Mouse (Mus musculus) bone marrow macrophage, adult 2 months (primary cell): Measurements from ENCODE around the gene Ubap2. TPM values are rescaled to one million over a fixed set of nuclear protein-coding genes. Genes with fewer than 3 reads are reported as not detected.
A peak's percentile ranks its signal among the peaks of the same experiment; 100 is the strongest.

Experiments used
- H3K27ac ChIP-seq: 2 replicates; pipeline ENCODE4 v1.5.1; 2012; ENCODE audit warnings: low read depth, low read length; ENCODE audit not compliant: insufficient read depth
- H3K4me1 ChIP-seq: 2 replicates; pipeline ENCODE4 v1.6.1; 2012; ENCODE audit warnings: low read length; ENCODE audit not compliant: control insufficient read depth, insufficient read depth
- H3K4me3 ChIP-seq: 2 replicates; pipeline ENCODE4 v1.5.1; 2012; ENCODE audit warnings: mild to moderate bottlenecking, low read length, moderate library complexity; ENCODE audit not compliant: insufficient read depth
- CTCF ChIP-seq: IDR thresholded peaks from 2 replicates; pipeline ENCODE4 v1.5.1; 2012; ENCODE audit warnings: low read depth, mild to moderate bottlenecking, low read length, moderate library complexity
- POLR2A ChIP-seq: IDR thresholded peaks from 2 replicates; pipeline ENCODE4 v1.6.1; 2012; ENCODE audit warnings: mild to moderate bottlenecking, low read depth, low read length, borderline replicate concordance
- polyA plus RNA-seq: library from polyadenylated mRNA; stranded (reverse); fragments of >200 nt; gene quantifications from 2 replicates; pipeline ENCODE4 v1.2.4, GENCODE M21; 2012; ENCODE audit not compliant: missing spikeins, insufficient read depth, insufficient read length

Ubap2 gene
- 30.6 and 37.2 TPM in 2 replicates for polyA plus RNA-seq

DNA sequence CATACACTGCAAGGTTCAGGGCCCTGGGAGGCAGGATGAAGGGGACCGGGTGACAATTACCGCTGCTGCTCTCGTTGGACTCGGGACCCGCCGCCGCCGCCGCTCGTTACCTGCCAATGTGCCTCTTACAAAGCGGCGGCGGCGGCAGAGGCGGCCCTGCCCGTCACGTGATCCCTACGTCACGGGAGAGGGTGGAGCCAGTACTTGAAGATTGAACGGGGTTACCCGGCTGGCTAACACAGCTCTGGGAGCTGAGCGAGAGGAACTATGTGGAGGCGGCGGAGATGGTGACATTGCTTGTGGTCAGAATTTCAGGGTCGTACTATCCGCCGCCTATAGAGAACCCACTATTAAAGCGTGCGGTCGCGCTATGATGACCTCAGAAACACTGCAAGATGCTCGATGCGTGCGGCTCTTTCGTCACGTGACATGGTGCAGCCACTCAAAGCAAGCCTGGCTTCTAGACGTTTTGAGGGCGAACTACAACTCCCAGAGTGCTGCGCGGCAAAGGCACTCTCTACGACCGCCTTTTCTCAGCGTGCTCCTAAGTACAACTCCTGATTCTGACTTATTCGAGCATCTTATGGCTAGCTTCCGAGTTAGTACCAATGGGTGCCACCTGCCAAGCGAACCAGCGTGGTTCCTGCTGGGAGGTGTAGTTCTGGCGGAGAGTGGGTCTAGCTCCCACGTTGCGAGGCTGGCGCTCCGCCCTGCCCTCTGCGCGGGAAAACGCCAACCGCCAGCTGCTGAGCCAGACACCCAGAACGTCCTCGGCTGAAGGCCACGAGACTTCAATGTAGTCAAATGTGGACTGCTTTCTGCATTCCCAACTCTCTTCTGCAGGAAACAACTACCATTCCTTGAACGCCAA, at the start of gene Ubap2:
Ubap2 (minus strand) TSS at position 165 of the 871 bp plus-strand sequence.
- Histone ChIP-seq H3K4me1 (peaks cover 19% of the 10 kb centered on the region), H3K4me3 (peak within 1 kb of the TSS; percentile 67), H3K27ac (peak within 1 kb of the TSS; percentile 75)
- no peak for TF ChIP-seq CTCF
- no peak for TF ChIP-seq POLR2A

DNA sequence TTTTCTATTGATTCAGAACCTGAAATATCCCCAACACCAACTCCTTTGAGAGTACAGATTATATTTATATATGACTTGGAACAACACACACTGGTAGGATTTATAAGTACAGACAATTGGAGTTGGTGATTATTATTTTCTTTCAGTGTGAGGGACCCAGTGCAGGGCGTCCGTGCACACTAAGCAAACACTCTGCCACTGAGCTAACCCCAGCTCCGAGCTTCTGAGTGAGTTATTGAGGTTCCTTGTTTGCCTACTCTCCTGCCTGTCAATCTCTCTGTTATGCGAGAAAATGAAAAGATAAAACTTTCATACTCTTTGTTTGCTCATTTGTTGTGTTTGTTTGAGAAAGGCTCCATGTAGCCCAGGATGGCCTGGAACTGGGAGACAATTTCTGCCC, 46.0 kb upstream of the Ubap2 start:
- TF ChIP-seq CTCF (no peak), POLR2A (no peak)
- H3K4me3 ChIP-seq = no peak overlapping the region
- H3K4me1 ChIP-seq = peaks cover 7% of the 10 kb centered on the region
- no peak overlapping the region for H3K27ac ChIP-seq

DNA sequence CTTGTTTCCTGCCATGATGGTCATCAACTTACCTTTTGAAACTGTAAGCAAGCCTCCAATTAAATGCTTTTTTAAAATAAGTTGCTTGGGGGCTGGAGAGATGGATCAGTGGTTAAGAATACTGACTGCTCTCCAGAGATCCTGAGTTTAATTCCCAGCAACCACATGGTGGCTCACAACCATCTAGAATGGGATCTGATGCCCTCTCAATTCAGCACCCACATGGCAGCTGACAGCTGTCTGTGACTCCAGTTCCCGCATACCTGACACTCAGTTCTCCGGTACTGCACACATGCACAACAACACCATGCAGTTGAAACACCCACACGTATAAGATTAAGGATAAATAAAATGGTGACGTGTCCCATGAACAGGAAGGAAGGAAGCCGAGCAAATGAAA, 43.3 kb upstream of the Ubap2 start:
- TF ChIP-seq POLR2A (no peak), CTCF (no peak)
- no peak overlapping the region for H3K4me3 ChIP-seq
- H3K27ac ChIP-seq = no peak overlapping the region
- H3K4me1 ChIP-seq = peaks cover 15% of the 10 kb centered on the region

DNA sequence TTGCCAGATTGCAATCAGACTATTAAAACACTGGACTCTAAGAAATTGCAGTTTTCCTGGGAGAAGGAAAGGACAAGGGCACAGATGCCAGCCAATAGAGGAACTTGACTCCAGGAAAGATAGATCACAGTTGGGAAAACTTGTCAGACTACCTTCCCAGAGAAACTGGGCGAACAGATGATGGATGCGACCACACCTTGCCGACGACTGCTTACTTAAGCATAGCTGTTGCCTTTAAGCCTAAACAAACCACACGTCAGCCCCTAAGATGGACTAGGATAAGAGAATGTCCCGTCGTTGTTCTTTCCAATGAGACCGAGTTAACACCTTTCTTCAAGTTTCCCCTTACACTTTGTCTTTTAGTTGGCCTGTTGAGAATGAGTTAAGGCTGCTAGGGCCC, 40.2 kb upstream of the Ubap2 start:
- Histone ChIP-seq H3K4me1 (peaks cover 36% of the 10 kb centered on the region), H3K4me3 (peak overlapping the region; percentile 53), H3K27ac (peak overlapping the region; percentile 73)
- TF ChIP-seq CTCF (no peak), POLR2A (no peak)

DNA sequence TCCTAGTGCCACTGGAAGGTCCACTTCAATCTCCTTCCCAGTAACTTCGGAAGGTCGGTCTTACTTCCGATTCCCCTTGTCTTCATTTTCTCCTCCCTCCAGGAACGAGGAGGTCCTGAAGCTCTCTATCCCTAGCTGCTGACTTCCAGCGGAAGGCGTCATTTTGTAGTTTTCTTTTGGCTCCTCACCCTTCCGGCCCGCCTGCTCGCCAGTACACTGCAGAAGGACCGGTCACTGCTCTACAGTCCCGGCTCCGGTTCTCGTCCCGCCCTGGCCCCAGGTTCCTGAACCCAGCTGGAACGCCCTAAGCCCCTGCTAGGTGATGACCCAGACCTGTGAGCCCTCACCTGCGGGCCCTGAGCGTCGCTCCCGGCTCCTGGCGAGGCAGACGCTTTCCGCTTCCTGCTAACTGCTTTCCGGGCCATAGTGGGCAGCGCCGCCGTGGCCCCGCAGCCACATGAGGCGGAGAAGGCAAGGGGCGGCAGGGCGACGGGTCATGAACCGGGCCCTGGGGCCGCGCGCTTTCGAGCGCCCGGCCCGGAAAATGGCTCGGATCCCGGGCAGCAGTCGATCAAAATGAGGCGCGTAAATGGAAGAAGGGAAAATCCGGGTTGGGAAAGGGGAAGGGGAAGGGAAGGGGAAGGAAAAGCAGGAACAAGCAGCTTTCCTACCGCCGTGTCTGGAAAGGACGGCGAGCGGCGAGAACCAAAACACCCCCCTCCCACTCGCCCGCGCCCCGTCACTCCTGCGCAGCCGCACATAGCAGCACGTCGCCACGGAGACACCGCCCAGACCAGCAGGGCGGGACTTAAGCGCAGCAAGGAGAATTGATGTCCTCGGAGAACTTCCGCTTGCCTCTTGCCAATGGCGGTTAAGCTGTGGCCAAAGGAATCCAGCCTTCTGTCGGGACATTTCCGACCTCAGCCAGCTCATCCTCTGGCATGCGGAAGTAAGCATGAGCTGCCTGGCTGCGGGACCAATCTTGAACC, 39.5 kb upstream of the Ubap2 start, which contains the start of gene Dcaf12:
Dcaf12 (minus strand) TSS at position 749 of the 989 bp plus-strand sequence.
- Histone ChIP-seq H3K4me3 (peak within 1 kb of the TSS; percentile 93), H3K4me1 (peaks cover 36% of the 10 kb centered on the region), H3K27ac (peak within 1 kb of the TSS; percentile 95)
- TF ChIP-seq CTCF = no peak
- TF ChIP-seq POLR2A = peak; percentile 45; the same call in 1 of the 2 replicates

DNA sequence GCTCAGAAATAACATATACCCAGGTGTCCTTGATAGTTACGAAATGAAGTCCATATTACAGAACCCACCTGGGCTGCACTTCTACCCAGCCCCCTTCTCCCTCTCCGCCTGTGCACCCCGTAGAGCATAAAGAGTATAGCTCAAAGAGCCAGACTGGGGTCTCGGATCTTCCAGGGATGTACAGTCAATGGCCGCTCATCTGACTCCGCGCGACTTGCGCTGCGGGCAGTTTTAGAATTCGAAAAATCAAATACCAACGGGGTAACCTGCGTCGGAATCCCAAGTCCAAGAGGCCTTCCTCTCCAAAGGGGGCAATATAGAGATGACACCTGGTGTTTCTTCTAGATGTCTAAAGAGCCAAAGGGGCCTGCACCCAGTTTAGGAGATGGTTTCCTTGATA, 38.8 kb upstream of the Ubap2 start:
- Histone ChIP-seq H3K4me1 (peaks cover 33% of the 10 kb centered on the region), H3K4me3 (peak overlapping the region; percentile 93), H3K27ac (peak overlapping the region; percentile 95)
- TF ChIP-seq POLR2A = no peak
- no peak for TF ChIP-seq CTCF

DNA sequence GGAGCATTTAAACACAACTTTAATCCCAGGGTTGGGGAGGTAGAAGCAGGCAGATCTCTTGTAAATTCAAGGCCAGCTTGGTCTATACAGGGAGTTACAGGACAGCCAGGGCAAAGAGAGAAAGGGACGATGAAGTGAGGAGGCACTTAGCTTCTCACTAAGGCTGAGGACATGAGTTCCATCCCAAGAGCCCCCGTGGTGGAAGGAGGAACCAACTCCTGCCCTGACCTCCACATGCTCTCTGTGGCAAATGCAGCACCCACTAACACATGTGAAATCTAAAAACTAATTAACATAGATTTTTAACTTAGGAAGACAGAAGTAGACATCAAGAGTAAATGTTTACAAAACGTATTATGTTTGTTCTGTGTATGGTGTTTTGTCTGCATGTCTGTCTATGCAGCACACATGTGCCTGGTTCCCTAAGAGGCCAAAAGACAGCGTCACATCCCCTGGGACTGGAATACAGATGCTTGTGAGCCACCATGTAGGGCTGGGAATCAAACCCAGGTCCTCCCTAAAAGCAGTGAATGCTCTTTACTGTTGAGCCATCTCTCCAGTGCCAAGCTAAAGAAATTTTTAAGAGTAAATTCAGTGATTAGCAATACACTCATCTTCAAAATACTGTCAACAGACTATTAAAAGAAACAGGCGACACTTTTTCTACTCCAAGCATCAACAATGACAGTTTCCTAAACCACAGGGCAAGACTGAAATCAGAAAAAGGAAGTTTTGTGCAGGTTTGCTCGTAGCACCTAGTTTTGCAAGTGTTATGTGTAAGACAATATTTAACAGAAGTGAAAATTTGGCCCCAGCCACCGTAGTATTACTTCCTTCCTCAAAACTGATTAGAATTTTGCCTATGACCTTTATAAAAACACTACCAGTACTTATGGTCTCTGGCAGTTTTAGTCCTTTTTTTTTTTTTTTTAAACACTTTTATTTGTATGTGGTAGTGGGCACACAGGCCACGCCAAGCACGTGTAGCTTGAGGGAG, 35.9 kb upstream of the Ubap2 start:
- peaks cover 45% of the 10 kb centered on the region for H3K4me1 ChIP-seq
- TF ChIP-seq CTCF = no peak
- TF ChIP-seq POLR2A = no peak
- H3K27ac ChIP-seq = peak overlapping the region; percentile 84
- H3K4me3 ChIP-seq = peak overlapping the region; percentile 16; the same call in 1 of the 2 replicates

DNA sequence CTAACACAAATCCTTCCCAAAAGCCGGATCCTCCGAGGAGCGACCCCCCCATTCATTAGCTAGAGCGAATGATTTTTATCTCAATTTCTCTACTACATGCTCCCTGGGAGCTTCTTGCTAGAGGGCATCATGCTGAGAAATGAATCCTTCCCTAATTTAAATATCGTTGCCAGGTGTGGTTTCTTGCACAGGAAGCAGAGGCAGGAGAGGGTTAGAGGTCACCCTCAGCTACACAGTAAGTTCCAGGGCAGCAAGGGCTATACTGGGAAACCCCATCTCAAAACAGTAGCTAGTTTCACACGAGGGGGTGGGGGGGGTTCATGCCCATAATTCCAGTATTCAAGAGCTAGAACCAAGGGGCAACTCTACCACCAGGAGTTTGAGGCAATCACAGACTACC, 32.5 kb upstream of the Ubap2 start:
- H3K27ac ChIP-seq = no peak overlapping the region
- H3K4me1 ChIP-seq = peaks cover 47% of the 10 kb centered on the region
- no peak overlapping the region for H3K4me3 ChIP-seq
- no peak for TF ChIP-seq POLR2A
- TF ChIP-seq CTCF = no peak

DNA sequence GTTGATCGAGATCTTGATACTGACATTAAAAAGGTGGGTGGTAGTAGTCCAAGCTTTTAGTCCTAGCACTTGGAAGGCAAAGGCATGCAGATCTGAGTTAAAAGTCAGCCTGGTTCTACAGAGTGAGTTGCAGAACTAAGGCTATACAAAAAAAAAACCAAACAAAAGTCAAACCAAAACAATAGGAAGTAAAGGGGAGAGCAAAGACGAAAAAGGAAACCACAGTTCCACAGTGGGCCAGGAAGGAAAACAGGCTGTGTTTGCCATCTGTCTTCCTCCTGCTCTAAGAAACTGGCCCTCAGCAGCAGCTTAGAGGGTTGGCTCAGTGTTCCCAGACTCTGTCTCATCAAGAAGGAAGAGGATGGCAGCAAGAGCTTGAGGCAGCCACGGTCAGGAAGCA, 29.4 kb upstream of the Ubap2 start:
- no peak for TF ChIP-seq POLR2A
- TF ChIP-seq CTCF = no peak
- Histone ChIP-seq H3K27ac (peak overlapping the region; percentile 75), H3K4me3 (peak overlapping the region; percentile 21; the same call in 1 of the 2 replicates), H3K4me1 (peaks cover 34% of the 10 kb centered on the region)
